Mouse (Mus musculus): Measurements from ENCODE around the gene Isy1. TPM values are rescaled to one million over a fixed set of nuclear protein-coding genes. Genes with fewer than 3 reads are reported as not detected.
A peak's percentile ranks its signal among the peaks of the same experiment; 100 is the strongest.

Isy1 gene
- total and polyA plus RNA-seq, 3 experiments, result 43.8 to 140 (median 77.4) TPM

- 0 out of 2 replicates have a peak, but pooled peaks have one; percentile 16 for TF ChIP-seq POLR2A (IDR thresholded peaks at IDR 0.05; ENCODE audit: low read depth, low read length)
- TF ChIP-seq CHD1 (IDR thresholded peaks at IDR 0.05; ENCODE audit: low read depth, low read length), result no peak
- no peak for TF ChIP-seq JUND (conservative IDR thresholded peaks at IDR 0.05; ENCODE audit: low read depth, low read length)
- no peak for DNase-seq (ENCODE audit: extremely low read depth)
- peaks cover 31 to 49% of the 10 kb centered on the region in 2 experiments for H3K36me3 ChIP-seq (replicated peaks in 1 of 2; ENCODE audit: control insufficient read depth in 1 of 2, insufficient read depth in 1 of 2, low read length in 1 of 2)
- no peaks in the 10 kb centered on the region for H3K9me3 ChIP-seq (replicated peaks; ENCODE audit: low read length)
- H3K4me3 ChIP-seq (replicated peaks in 1 of 3; ENCODE audit: low read depth in 2 of 3, low read length in 2 of 3, poor library complexity in 1 of 3), result no peak overlapping the region
- dilution Hi-C loops (cut with MboI; ENCODE audit: extremely low pct_ligation_motif_present, extremely low pct_unique_long_range_greater_than_20kb, low sequenced_read_pairs) (no loop called here), in situ Hi-C loops (cut with MboI; ENCODE audit: low pct_ligation_motif_present, low pct_unique_long_range_greater_than_20kb, low sequenced_read_pairs) (no loop called here)
- H3K27me3 ChIP-seq (replicated peaks), result no peaks in the 10 kb centered on the region
- no peaks in the 10 kb centered on the region for H3K79me2 ChIP-seq (replicated peaks; ENCODE audit: control insufficient read depth, extremely low read depth, insufficient read depth, poor library complexity, severe bottlenecking)
- H3K27ac ChIP-seq (ENCODE audit: insufficient read depth, low read depth), result no peak overlapping the region
- H3K4me2 ChIP-seq (ENCODE audit: insufficient read depth, low read depth, poor library complexity, severe bottlenecking), result no peak overlapping the region
- no peaks in the 10 kb centered on the region for H3K4me1 ChIP-seq (ENCODE audit: control insufficient read depth in 1 of 2, insufficient read depth in 2 of 2)
- no peak overlapping the region for H3K9ac ChIP-seq (ENCODE audit: insufficient read depth, low read depth)
These were observed 49.6 kb downstream of the Isy1 start for GRCm38 (mm10) chr6:87788896-87789587.

- no peak overlapping the region for H3K9ac ChIP-seq (ENCODE audit: insufficient read depth, low read depth)
- H3K27ac ChIP-seq (ENCODE audit: insufficient read depth, low read depth), result no peak overlapping the region
- DNase-seq (ENCODE audit: extremely low read depth), result no peak
- H3K79me2 ChIP-seq (replicated peaks; ENCODE audit: control insufficient read depth, extremely low read depth, insufficient read depth, poor library complexity, severe bottlenecking), result no peaks in the 10 kb centered on the region
- H3K4me3 ChIP-seq (replicated peaks in 1 of 3; ENCODE audit: low read depth in 2 of 3, low read length in 2 of 3, poor library complexity in 1 of 3), result no peak overlapping the region
- no peak overlapping the region for H3K4me2 ChIP-seq (ENCODE audit: insufficient read depth, low read depth, poor library complexity, severe bottlenecking)
- in situ Hi-C loops (cut with MboI; ENCODE audit: low pct_ligation_motif_present, low pct_unique_long_range_greater_than_20kb, low sequenced_read_pairs), result no loop called here
- H3K9me3 ChIP-seq (replicated peaks; ENCODE audit: low read length), result no peaks in the 10 kb centered on the region
- no peaks in the 10 kb centered on the region for H3K4me1 ChIP-seq (ENCODE audit: control insufficient read depth in 1 of 2, insufficient read depth in 2 of 2)
- peaks cover 28 to 42% of the 10 kb centered on the region in 2 experiments for H3K36me3 ChIP-seq (replicated peaks in 1 of 2; ENCODE audit: control insufficient read depth in 1 of 2, insufficient read depth in 1 of 2, low read length in 1 of 2)
- TF ChIP-seq MYC (IDR thresholded peaks at IDR 0.05; ENCODE audit: low read depth, low read length) (no peak), ELF1 (IDR thresholded peaks at IDR 0.05; ENCODE audit: low read depth, low read length) (no peak), GABPA (IDR thresholded peaks at IDR 0.05; ENCODE audit: insufficient replicate concordance, low read depth, low read length) (no peak), BHLHE40 (IDR thresholded peaks at IDR 0.05; ENCODE audit: low read depth, low read length) (no peak), SMC3 (IDR thresholded peaks at IDR 0.05; ENCODE audit: low read depth, low read length) (no peak), MEF2A (IDR thresholded peaks at IDR 0.05; ENCODE audit: borderline replicate concordance, low read depth, low read length) (no peak), E2F4 (IDR thresholded peaks at IDR 0.05; ENCODE audit: insufficient replicate concordance, low read depth, low read length) (no peak), TBP (conservative IDR thresholded peaks at IDR 0.05; ENCODE audit: low read depth, low read length) (no peak)
- dilution Hi-C loops (cut with MboI; ENCODE audit: extremely low pct_ligation_motif_present, extremely low pct_unique_long_range_greater_than_20kb, low sequenced_read_pairs), result no loop called here
- H3K27me3 ChIP-seq (replicated peaks), result no peaks in the 10 kb centered on the region
These were observed 50.2 kb downstream of the Isy1 start for GRCm38 (mm10) chr6:87788266-87788895.

All from CH12.LX (cell line).